Mouse (Mus musculus): ENCODE measurements at regions not wholly inside any gene's neighbourhood (a gene's known extent, or its start where the extent isn't known, plus 50 kb on each side); places are given as distances from the start of the nearest gene placed in this dataset.

GRCm38 (mm10) chr1:73683132-73683888 is 440.9 kb downstream of the Tns1 start:
- TF ChIP-seq POLR2A (IDR thresholded peaks at IDR 0.05; ENCODE audit: borderline replicate concordance, insufficient read depth, low read length) (no peak), CTCF (IDR thresholded peaks at IDR 0.05; ENCODE audit: borderline replicate concordance, insufficient read depth, low read depth, low read length) (no peak)

All from cerebellum, adult 2 months (tissue).